Mouse (Mus musculus) activated CD4-positive, CD25-positive, alpha-beta regulatory T cell (primary cell): Measurements from ENCODE around the gene Odf3b. TPM values are rescaled to one million over a fixed set of nuclear protein-coding genes. Genes with fewer than 3 reads are reported as not detected.

Experiments
- polyA plus RNA-seq, 2 experiments: library from polyadenylated mRNA; unstranded; fragments of 100-300 nt; shearing (Covaris generic); gene quantifications; one replicate each; pipeline ENCODE4 v1.2.1; 2017

Gene Odf3b
- 1 to 10 TPM in 1 of 2 experiments, under 1 TPM in 1; 0.93 to 1.6 TPM for polyA plus RNA-seq

DNA sequence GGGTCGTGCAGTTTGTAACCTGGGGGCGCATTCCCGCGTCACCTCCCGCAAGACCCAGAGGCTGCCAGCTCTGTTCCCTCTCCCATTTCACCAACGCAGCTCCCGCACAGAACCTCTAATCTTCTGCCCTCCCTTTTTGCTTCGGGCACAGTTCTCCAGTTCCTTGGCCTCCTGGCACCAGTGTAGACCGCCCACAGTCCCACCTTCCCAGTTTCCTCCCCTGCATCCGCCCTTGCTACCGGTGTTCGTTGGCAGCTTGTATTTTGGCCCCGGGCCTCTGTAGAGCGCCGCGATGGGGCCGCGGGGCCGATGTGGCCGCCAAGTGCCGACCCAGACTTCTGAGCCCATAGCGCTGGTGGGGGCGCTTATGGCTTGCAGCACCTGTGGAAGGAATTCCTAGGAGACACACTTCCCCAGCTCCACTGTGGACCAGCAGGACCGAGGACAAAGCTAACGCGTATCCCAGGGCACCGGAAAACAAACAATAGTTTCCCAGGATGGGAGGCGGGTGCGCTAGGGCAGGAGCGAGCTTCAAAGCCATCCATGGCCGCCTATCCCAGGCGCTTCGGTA lies at the start of gene Odf3b:
Gene Odf3b (minus strand): TSS at position 452 of the 571 bp plus-strand sequence.

DNA sequence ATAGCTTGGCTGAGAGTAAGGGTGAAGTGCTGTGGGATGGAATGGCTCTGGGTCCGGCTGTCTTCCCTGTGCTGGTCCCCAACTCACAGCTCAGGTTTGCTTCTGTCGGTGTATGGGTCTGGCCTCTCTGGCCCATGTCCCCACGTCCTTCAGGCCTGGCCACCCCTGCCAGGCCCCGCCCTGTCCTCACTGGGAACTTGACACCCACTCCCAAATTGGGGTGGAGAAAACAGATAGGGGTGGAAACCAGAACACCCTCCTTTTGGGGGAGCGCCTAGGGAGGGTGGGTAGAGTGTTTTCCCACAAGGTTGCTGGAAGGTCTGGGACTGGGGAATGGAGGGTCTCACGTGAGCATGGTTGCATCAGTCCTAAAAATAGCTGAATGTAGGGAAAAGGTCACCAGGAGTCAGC lies 46.6 kb upstream of the Odf3b start, which contains the start of gene Cpt1b:
Gene Cpt1b (minus strand): TSS at position 153 of the 411 bp plus-strand sequence.

GRCm38 (mm10) chr15:89410118-89410517 lies 31.0 kb upstream of the Odf3b start, which contains the start of gene Syce3:
Syce3 (minus strand) TSS chr15:89410503.

GRCm38 (mm10) chr15:89384617-89385016 lies 5.5 kb upstream of the Odf3b start, which contains the start of gene Klhdc7b:
Klhdc7b (plus strand) TSS chr15:89384917.

DNA sequence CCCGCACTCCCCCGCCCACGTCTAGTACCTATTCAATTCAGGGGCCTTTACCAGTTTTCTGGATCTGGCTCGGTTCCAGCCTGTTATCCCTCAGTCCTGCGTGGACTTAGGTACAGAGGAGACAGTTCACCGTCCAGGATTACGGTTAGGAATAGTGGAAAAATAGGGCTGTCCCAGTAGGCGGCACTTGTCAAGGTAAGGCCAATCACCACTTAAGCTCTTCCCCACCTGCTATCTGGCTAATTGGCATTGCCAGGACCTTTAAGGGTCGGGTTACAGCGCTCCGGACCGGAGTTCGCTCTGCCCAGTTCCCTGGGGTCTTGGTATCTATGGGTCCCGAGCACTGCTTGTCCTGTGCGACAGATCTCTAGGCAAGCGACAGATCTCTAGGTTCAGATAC lies 2.1 kb downstream of the Odf3b start, which contains the start of gene Tymp:
Gene Tymp (minus strand): TSS at position 83 of the 400 bp plus-strand sequence.

GRCm38 (mm10) chr15:89373762-89374248 lies 5.3 kb downstream of the Odf3b start, which contains the start of gene Sco2:
Sco2 (minus strand) TSS chr15:89373846.

DNA sequence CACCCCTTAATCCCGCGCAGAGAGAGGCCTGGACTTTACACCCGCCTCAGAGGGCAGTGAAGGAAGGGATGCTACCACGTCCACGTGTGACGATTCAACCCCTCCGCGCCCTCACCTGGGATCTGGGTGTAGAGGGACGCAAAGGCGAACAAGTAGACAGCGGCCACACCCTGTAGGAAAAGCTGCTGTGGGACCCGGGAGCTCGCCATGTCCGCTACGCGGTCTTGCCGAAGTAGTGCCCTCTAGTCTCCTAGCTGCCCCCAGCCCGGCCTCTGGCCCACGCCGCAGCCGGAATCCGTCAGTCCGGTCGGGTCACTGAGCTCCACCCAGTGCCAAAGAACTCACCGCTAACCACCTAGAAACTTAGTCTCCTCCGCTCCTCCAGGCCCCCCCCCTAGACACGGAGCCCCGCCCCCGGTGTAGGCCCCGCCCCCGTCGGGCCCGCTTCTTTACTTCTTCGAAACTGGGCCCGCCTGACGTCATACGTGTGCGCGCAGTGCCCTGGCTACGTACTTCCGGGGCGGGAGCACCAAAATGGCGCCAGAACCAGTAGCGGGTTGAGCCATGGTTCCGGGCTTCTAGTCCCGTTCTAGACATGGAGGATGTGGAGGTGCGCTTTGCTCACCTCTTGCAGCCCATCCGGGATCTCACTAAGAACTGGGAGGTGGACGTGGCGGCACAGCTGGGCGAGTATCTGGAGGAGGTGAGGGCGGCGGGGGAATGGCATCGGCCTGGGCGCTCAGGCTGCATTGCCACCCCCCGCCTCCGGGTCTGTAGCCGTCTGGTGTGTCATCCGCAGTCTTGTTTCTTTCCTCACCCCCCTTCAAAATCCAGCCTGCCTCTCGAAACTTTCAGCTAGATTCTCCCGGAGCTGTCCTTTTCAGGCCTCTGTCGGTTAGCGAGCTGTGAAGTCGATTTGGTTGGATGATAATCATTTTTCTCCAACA lies 23.6 kb downstream of the Odf3b start, which contains the start of the genes Lmf2 and Ncaph2:
Gene Lmf2 (minus strand): TSS at position 419 of the 947 bp plus-strand sequence.
Gene Ncaph2 (plus strand): TSS at position 479 of the 947 bp plus-strand sequence.

DNA sequence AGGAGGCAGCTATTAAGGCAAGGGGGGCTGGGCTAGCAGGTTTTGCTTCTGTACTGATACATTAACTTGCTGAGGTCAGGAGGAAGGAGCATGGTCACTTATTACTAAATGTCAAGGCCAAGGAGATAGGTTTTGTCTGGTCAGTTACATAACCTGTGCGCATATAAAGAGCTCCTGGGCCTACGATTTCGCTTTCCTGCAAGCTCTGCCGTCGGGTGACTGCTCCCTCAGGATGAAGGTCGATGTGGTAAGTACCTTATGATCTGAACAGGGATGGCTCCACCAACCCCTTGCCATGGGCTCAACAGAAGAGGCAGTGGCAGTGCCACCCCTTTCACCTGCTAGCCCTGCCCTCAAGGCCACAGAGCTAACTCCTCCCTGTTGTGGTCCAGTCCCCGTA lies 44.8 kb downstream of the Odf3b start, which contains the start of gene Miox:
Gene Miox (plus strand): TSS at position 128 of the 400 bp plus-strand sequence.

Other genes starting within 250 kb of the Odf3b start
- gene Mapk12, start 238.6 kb downstream of the Odf3b start, polyA plus RNA-seq = 1 to 10 TPM in 1 of 2 experiments, under 1 TPM in 1; 0.79 to 1.2 TPM
- 10 to 100 TPM; 37.3 to 55.9 TPM for gene Mapk11, start 229.7 kb downstream of the Odf3b start, polyA plus RNA-seq
- gene Plxnb2, start 198.5 kb downstream of the Odf3b start, polyA plus RNA-seq = 1 to 10 TPM; 2.0 to 2.7 TPM
- 10 to 100 TPM; 19.1 TPM for gene Dennd6b, start 182.8 kb downstream of the Odf3b start, polyA plus RNA-seq
- 10 to 100 TPM; 22.0 to 22.6 TPM for gene Ppp6r2, start 167.7 kb downstream of the Odf3b start, polyA plus RNA-seq
- gene Sbf1, start 64.0 kb downstream of the Odf3b start, polyA plus RNA-seq = 100 to 1,000 TPM; 129 to 163 TPM
- gene Adm2, start 56.6 kb downstream of the Odf3b start, polyA plus RNA-seq = not detected
- 1 to 10 TPM in 1 of 2 experiments, not detected in 1; 1.0 TPM for gene Miox, start 44.9 kb downstream of the Odf3b start, polyA plus RNA-seq
- 10 to 100 TPM; 42.1 to 65.9 TPM for gene Lmf2, start 23.6 kb downstream of the Odf3b start, polyA plus RNA-seq
- gene Ncaph2, start 23.6 kb downstream of the Odf3b start, polyA plus RNA-seq = 100 to 1,000 TPM; 146 to 155 TPM
- 1 to 10 TPM; 8.1 to 8.4 TPM for gene Sco2, start 5.4 kb downstream of the Odf3b start, polyA plus RNA-seq
- gene Tymp, start 2.2 kb downstream of the Odf3b start, polyA plus RNA-seq = 1 to 10 TPM in 1 of 2 experiments, under 1 TPM in 1; 0.50 to 1.5 TPM
- under 1 TPM in 1 of 2 experiments, not detected in 1; 0.18 TPM for gene Klhdc7b, start 5.6 kb upstream of the Odf3b start, polyA plus RNA-seq
- gene Syce3, start 31.2 kb upstream of the Odf3b start, polyA plus RNA-seq = under 1 TPM in 1 of 2 experiments, not detected in 1; 0.64 TPM
- under 1 TPM; 0.16 to 0.29 TPM for gene Cpt1b, start 46.6 kb upstream of the Odf3b start, polyA plus RNA-seq
- gene C730034F03Rik, start 50.3 kb upstream of the Odf3b start, polyA plus RNA-seq = 1 to 10 TPM; 5.8 to 7.9 TPM
- gene Gm44502, start 50.4 kb upstream of the Odf3b start, polyA plus RNA-seq = under 1 TPM in 1 of 2 experiments, not detected in 1; 0.20 TPM
- 10 to 100 TPM; 93.2 to 94.4 TPM for gene Chkb, start 50.6 kb upstream of the Odf3b start, polyA plus RNA-seq
- gene Mapk8ip2, start 74.6 kb upstream of the Odf3b start, polyA plus RNA-seq = under 1 TPM; 0.11 to 0.21 TPM
- gene Arsa, start 98.1 kb upstream of the Odf3b start, polyA plus RNA-seq = 10 to 100 TPM in 1 of 2 experiments, 1 to 10 TPM in 1; 9.6 to 18.0 TPM
- under 1 TPM in 1 of 2 experiments, not detected in 1; 0.49 TPM for gene Shank3, start 120.3 kb upstream of the Odf3b start, polyA plus RNA-seq
- gene Acr, start 189.0 kb upstream of the Odf3b start, polyA plus RNA-seq = not detected
- gene Rabl2, start 212.6 kb upstream of the Odf3b start, polyA plus RNA-seq = under 1 TPM; 0.74 to 0.81 TPM